Mouse (Mus musculus) myocyte (in vitro differentiated cells): ENCODE results near the gene Tmem43.

Experiments used
- MYOG ChIP-seq, 3 experiments: IDR thresholded peaks; one replicate each; pipeline ENCODE4 v1.6.1; 2011; ENCODE audit warnings: control low read depth in 2 of 3, low read depth in 2 of 3, mild to moderate bottlenecking in 2 of 3; ENCODE audit not compliant: insufficient read length in 2 of 3, control insufficient read depth in 1 of 3, insufficient read depth in 1 of 3
- POLR2AphosphoS2 ChIP-seq: IDR thresholded peaks from one replicate; pipeline ENCODE4 v1.6.1; 2011; ENCODE audit warnings: low read depth, control low read depth; ENCODE audit not compliant: insufficient read length
- SRF ChIP-seq: IDR thresholded peaks from one replicate; pipeline ENCODE4 v1.6.1; 2011; ENCODE audit warnings: low read depth; ENCODE audit not compliant: control insufficient read depth, insufficient read length
- USF1 ChIP-seq: IDR thresholded peaks from one replicate; pipeline ENCODE4 v1.6.1; 2011; ENCODE audit warnings: low read depth, mild to moderate bottlenecking, control low read depth, moderate library complexity

GRCm38 (mm10) chr6:91454546-91454945, 19.0 kb upstream of the Tmem43 start:
- TF ChIP-seq USF1 (no peak), MYOG (IDR thresholded peaks at IDR 0.05; ENCODE audit: control insufficient read depth in 1 of 3, insufficient read depth in 1 of 3, insufficient read length in 2 of 3, low read depth in 2 of 3) (no peak), POLR2AphosphoS2 (no peak), SRF (no peak)
